Mouse (Mus musculus) cerebellum, adult 2 months (tissue): Measurements from ENCODE around the gene Amotl1.

Source experiments
- CTCF ChIP-seq: fragments of 200-500 bp; IDR thresholded peaks from 2 replicates; pipeline ENCODE4 v1.5.1; 2011; ENCODE audit warnings: low read depth, mild to moderate bottlenecking, control low read depth, low read length, moderate library complexity, borderline replicate concordance; ENCODE audit not compliant: insufficient read depth
- POLR2A ChIP-seq: fragments of 200-500 bp; IDR thresholded peaks from 2 replicates; pipeline ENCODE4 v1.6.1; 2011; ENCODE audit warnings: low read length, control low read depth, borderline replicate concordance; ENCODE audit not compliant: insufficient read depth

GRCm38 (mm10) chr9:14596427-14596826, 48.4 kb downstream of the Amotl1 start:
- TF ChIP-seq CTCF (no peak), POLR2A (no peak)
